Mouse (Mus musculus): ENCODE measurements around the gene Atp5c1. TPM values are rescaled to one million over a fixed set of nuclear protein-coding genes. Genes with fewer than 3 reads are reported as not detected.
A peak's percentile ranks its signal among the peaks of the same experiment; 100 is the strongest.

Atp5c1 gene
- polyA plus RNA-seq, 1 experiment: 1,002 TPM

DNA sequence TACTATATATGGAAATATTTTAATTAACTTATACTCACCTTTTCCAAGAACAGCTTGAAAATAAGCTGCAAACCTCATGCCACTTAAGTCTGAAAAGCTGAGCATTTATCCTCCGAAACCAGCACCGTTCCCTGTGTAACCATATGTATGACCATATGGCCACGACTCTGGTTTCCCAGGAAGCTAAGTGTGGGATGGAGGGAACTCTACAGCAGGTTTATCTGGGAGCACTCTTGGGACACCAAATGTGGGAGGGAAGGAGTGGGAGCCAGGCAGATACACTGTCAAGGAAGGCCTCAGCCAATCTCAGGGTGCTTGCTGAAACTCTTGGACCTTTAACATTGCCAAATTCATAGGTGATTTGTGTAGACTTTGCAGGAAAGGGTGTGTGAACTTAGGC lies 29.4 kb downstream of the Atp5c1 start:
- H3K4me1 ChIP-seq (ENCODE audit: control insufficient read depth, insufficient read depth, low read length): no peaks in the 10 kb centered on the region; the same call in 1 of the 2 replicates
- no peaks in the 10 kb centered on the region for H3K27me3 ChIP-seq (replicated peaks; ENCODE audit: control insufficient read depth, insufficient read depth, low read length)
- H3K27ac ChIP-seq (ENCODE audit: insufficient read depth, low read depth, low read length): no peak overlapping the region
- DNase-seq: no peak
- TF ChIP-seq CTCF (conservative IDR thresholded peaks at IDR 0.05; ENCODE audit: insufficient read depth, insufficient read length, low read depth, low read length) (no peak), POLR2A (IDR thresholded peaks at IDR 0.05; ENCODE audit: low read depth, low read length) (no peak)
- 85% methylated on average over 3 of the region's 3 CpGs for WGBS
- H3K36me3 ChIP-seq (ENCODE audit: control insufficient read depth, insufficient read depth, low read length): no peaks in the 10 kb centered on the region
- no peak overlapping the region for H3K4me3 ChIP-seq (ENCODE audit: insufficient read depth, low read depth, low read length)

DNA sequence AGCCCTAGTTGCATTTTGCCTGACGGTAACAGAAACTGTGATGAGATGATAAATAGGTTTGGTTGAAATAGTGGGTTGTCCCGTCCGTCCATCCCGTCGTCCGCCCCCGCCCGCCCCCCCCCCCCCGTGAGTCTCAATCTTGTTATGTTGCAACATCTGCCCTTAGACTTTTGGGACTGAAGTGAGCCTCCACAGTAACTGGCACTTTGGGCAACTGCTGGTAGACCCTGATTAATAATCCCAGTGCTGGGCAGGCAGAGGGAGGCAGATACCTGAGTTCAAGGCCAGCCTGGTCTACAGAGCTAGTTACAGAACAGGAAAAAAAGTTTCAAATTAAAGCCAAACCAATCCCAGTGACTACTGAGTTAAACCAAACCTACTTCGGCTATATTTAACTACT lies 30.9 kb downstream of the Atp5c1 start:
- Histone ChIP-seq H3K4me1 (ENCODE audit: control insufficient read depth, insufficient read depth, low read length) (no peaks in the 10 kb centered on the region; the same call in 1 of the 2 replicates), H3K27ac (ENCODE audit: insufficient read depth, low read depth, low read length) (no peak overlapping the region), H3K27me3 (replicated peaks; ENCODE audit: control insufficient read depth, insufficient read depth, low read length) (no peaks in the 10 kb centered on the region), H3K4me3 (ENCODE audit: insufficient read depth, low read depth, low read length) (peak overlapping the region; percentile 83; the same call in 1 of the 2 replicates), H3K36me3 (ENCODE audit: control insufficient read depth, insufficient read depth, low read length) (no peaks in the 10 kb centered on the region)
- no peak for DNase-seq
- WGBS: 13% methylated on average over 10 of the region's 10 CpGs
- TF ChIP-seq CTCF (conservative IDR thresholded peaks at IDR 0.05; ENCODE audit: insufficient read depth, insufficient read length, low read depth, low read length) (no peak), POLR2A (IDR thresholded peaks at IDR 0.05; ENCODE audit: low read depth, low read length) (no peak)

DNA sequence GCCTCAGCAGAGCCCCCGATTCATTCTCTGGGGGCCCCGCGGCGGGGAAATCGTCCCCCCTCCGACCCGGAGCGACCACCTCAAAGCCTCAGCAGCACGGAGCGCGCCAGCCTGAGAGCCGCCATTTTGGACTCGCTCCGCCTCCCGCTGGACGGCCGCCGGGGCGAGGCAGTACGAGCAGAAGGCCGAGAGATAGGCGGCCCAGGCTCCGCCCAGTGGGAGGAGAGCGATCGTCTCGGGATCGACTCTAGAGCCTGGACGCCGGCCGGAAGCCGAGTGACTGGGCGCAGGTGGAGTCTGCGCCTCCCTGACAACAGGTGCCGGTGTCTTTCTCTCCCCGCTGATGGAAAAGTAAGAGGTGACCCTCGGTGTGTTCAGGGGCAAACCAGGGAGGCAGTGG lies 31.8 kb downstream of the Atp5c1 start, which contains the start of gene Taf3:
TSS of gene Taf3 (minus strand) at position 136 of the 400 bp plus-strand sequence.
- DNase-seq: peak; percentile 97
- Histone ChIP-seq H3K27ac (ENCODE audit: insufficient read depth, low read depth, low read length) (no peak within 1 kb of the TSS), H3K36me3 (ENCODE audit: control insufficient read depth, insufficient read depth, low read length) (no peaks in the 10 kb centered on the region), H3K4me1 (ENCODE audit: control insufficient read depth, insufficient read depth, low read length) (no peaks in the 10 kb centered on the region; the same call in 1 of the 2 replicates), H3K27me3 (replicated peaks; ENCODE audit: control insufficient read depth, insufficient read depth, low read length) (no peaks in the 10 kb centered on the region), H3K4me3 (ENCODE audit: insufficient read depth, low read depth, low read length) (peak within 1 kb of the TSS; percentile 91)
- under 1% methylated on average over 36 of the region's 36 CpGs for WGBS
- TF ChIP-seq CTCF (conservative IDR thresholded peaks at IDR 0.05; ENCODE audit: insufficient read depth, insufficient read length, low read depth, low read length): no peak
- TF ChIP-seq POLR2A (IDR thresholded peaks at IDR 0.05; ENCODE audit: low read depth, low read length): no peak

DNA sequence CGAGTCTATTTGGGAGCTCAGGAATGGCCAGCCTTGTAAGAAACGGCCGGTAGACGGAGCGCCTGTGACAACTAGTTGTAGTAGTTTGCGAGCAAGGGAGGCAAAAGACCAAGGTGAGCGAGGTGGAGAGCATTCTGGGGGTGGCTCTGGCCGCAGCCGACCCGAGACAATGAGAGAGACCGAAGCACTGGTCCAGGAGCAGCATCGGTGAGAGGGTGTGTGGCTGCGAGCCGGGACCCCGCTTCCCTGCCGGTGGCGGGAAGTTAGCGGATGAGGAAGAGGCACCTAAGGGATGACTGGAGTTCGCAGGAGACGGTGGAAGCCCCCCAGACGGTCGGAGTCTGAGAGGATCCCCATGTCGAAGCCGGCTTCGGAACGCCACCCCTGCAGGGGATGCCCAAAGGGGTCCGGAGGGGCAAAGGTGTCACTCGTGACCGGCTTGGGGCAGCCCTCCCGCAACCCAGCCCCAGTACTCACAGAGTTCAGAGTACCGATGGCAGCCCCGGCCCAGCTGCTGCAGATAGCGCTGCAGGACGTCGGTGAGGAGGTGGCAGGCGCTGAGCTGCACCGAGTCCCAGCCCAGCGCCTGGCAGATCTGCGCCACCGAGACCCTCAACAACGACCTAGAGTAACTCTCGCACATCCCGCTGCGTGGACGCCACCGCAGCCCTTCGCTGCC lies 32.4 kb downstream of the Atp5c1 start:
- Histone ChIP-seq H3K27ac (ENCODE audit: insufficient read depth, low read depth, low read length) (no peak overlapping the region), H3K4me1 (ENCODE audit: control insufficient read depth, insufficient read depth, low read length) (no peaks in the 10 kb centered on the region; the same call in 1 of the 2 replicates), H3K27me3 (replicated peaks; ENCODE audit: control insufficient read depth, insufficient read depth, low read length) (no peaks in the 10 kb centered on the region), H3K4me3 (ENCODE audit: insufficient read depth, low read depth, low read length) (peak overlapping the region; percentile 91), H3K36me3 (ENCODE audit: control insufficient read depth, insufficient read depth, low read length) (no peaks in the 10 kb centered on the region)
- DNase-seq: peak; percentile 45
- WGBS: under 1% methylated on average over 47 of the region's 47 CpGs
- TF ChIP-seq POLR2A (IDR thresholded peaks at IDR 0.05; ENCODE audit: low read depth, low read length): no peak
- peak; percentile 37 for TF ChIP-seq CTCF (conservative IDR thresholded peaks at IDR 0.05; ENCODE audit: insufficient read depth, insufficient read length, low read depth, low read length)

DNA sequence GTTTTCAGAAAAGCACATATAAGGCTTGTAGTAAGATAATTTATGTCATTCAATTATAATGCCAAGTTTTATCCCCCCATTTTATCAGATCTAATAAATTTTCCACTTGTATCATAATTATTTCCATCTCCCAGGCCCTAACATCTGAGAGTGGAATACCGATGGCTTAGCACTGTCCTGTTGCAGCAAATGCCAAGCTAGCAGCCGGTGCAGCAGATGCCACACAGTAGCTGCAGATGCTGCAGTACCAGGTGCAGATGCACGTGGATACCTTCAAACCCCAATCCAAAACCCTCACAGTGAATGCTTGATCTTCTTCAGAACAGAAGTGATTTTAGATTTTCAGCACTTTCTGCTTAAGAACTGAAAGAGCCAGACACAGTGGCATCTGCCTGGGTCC lies 45.3 kb downstream of the Atp5c1 start:
- no peaks in the 10 kb centered on the region for H3K36me3 ChIP-seq (ENCODE audit: control insufficient read depth, insufficient read depth, low read length)
- no peak overlapping the region for H3K4me3 ChIP-seq (ENCODE audit: insufficient read depth, low read depth, low read length)
- no peak for DNase-seq
- no peak overlapping the region for H3K27ac ChIP-seq (ENCODE audit: insufficient read depth, low read depth, low read length)
- H3K4me1 ChIP-seq (ENCODE audit: control insufficient read depth, insufficient read depth, low read length): no peaks in the 10 kb centered on the region
- H3K27me3 ChIP-seq (replicated peaks; ENCODE audit: control insufficient read depth, insufficient read depth, low read length): no peaks in the 10 kb centered on the region
- TF ChIP-seq POLR2A (IDR thresholded peaks at IDR 0.05; ENCODE audit: low read depth, low read length) (no peak), CTCF (conservative IDR thresholded peaks at IDR 0.05; ENCODE audit: insufficient read depth, insufficient read length, low read depth, low read length) (no peak)
- WGBS: 75% methylated on average over 3 of the region's 3 CpGs

DNA sequence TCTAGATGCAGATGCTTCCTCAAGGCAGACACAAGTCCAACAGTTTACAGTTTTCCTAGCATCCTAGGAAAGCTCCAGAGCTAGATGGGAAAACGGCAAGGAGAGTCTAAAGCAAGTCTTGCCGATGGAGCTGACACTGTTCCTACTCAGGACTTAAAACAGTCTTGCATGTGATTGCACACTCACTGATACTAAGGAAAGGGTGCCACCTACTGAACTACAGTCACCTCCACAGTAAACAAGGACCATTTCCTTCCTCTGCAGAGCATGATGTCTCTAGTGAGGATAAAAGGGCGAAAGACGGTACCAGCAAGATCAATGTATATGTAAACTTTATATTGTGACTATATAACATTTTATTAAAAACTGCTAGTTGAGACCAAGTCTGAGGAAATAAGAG lies 46.6 kb downstream of the Atp5c1 start:
- no peak for DNase-seq
- TF ChIP-seq POLR2A (IDR thresholded peaks at IDR 0.05; ENCODE audit: low read depth, low read length): no peak
- TF ChIP-seq CTCF (conservative IDR thresholded peaks at IDR 0.05; ENCODE audit: insufficient read depth, insufficient read length, low read depth, low read length): 0 out of 2 replicates have a peak, but pooled peaks have one; percentile 15
- H3K4me3 ChIP-seq (ENCODE audit: insufficient read depth, low read depth, low read length): no peak overlapping the region
- no peak overlapping the region for H3K27ac ChIP-seq (ENCODE audit: insufficient read depth, low read depth, low read length)
- 38% methylated on average over 4 of the region's 4 CpGs for WGBS
- no peaks in the 10 kb centered on the region for H3K36me3 ChIP-seq (ENCODE audit: control insufficient read depth, insufficient read depth, low read length)
- no peaks in the 10 kb centered on the region for H3K4me1 ChIP-seq (ENCODE audit: control insufficient read depth, insufficient read depth, low read length)
- H3K27me3 ChIP-seq (replicated peaks; ENCODE audit: control insufficient read depth, insufficient read depth, low read length): no peaks in the 10 kb centered on the region

GRCm38 (mm10) chr2:10029755-10030154 lies 50.6 kb downstream of the Atp5c1 start:
- Histone ChIP-seq H3K4me1 (ENCODE audit: control insufficient read depth, insufficient read depth, low read length) (no peaks in the 10 kb centered on the region), H3K27ac (ENCODE audit: insufficient read depth, low read depth, low read length) (no peak overlapping the region), H3K27me3 (replicated peaks; ENCODE audit: control insufficient read depth, insufficient read depth, low read length) (no peaks in the 10 kb centered on the region), H3K36me3 (ENCODE audit: control insufficient read depth, insufficient read depth, low read length) (no peaks in the 10 kb centered on the region), H3K4me3 (ENCODE audit: insufficient read depth, low read depth, low read length) (no peak overlapping the region)
- no peak for TF ChIP-seq POLR2A (IDR thresholded peaks at IDR 0.05; ENCODE audit: low read depth, low read length)
- no peak for TF ChIP-seq CTCF (conservative IDR thresholded peaks at IDR 0.05; ENCODE audit: insufficient read depth, insufficient read length, low read depth, low read length)
- no peak for DNase-seq
- WGBS: 82% methylated on average over 7 of the region's 7 CpGs

Data from kidney, adult 2 months (tissue).